Mouse (Mus musculus): ENCODE measurements at regions not wholly inside any gene's neighbourhood (a gene's known extent, or its start where the extent isn't known, plus 50 kb on each side); places are given as distances from the start of the nearest gene placed in this dataset.
A peak's percentile ranks its signal among the peaks of the same experiment; 100 is the strongest.

- no peak for DNase-seq
Measured at GRCm38 (mm10) chrX:158544021-158544420, 500.9 kb upstream of the Cnksr2 start.

- DNase-seq, result no peak
Measured at GRCm38 (mm10) chrX:158577856-158578255, 534.8 kb upstream of the Cnksr2 start.

- DNase-seq, result no peak
Measured at GRCm38 (mm10) chrX:158613136-158613535, 570.0 kb upstream of the Cnksr2 start.

GRCm38 (mm10) chrX:158613607-158614006 is 570.5 kb upstream of the Cnksr2 start:
- no peak for DNase-seq

GRCm38 (mm10) chrX:158614029-158614428 is 570.9 kb upstream of the Cnksr2 start:
- DNase-seq, result no peak

GRCm38 (mm10) chrX:158614452-158614851 is 571.4 kb upstream of the Cnksr2 start:
- DNase-seq, result no peak

GRCm38 (mm10) chrX:158615096-158615495 is 572.0 kb upstream of the Cnksr2 start:
- no peak for DNase-seq

- DNase-seq, result no peak
Measured at GRCm38 (mm10) chrX:158627390-158627789, 582.7 kb upstream of the Rps6ka3 start.

- DNase-seq, result no peak
Measured at GRCm38 (mm10) chrX:158632406-158632805, 577.7 kb upstream of the Rps6ka3 start.

GRCm38 (mm10) chrX:158652226-158652625 is 557.9 kb upstream of the Rps6ka3 start:
- peak; percentile 1 for DNase-seq

- no peak for DNase-seq
Measured at GRCm38 (mm10) chrX:158656188-158656587, 553.9 kb upstream of the Rps6ka3 start.

GRCm38 (mm10) chrX:158694191-158694590 is 515.9 kb upstream of the Rps6ka3 start:
- DNase-seq, result no peak

GRCm38 (mm10) chrX:158703411-158703810 is 506.7 kb upstream of the Rps6ka3 start:
- no peak for DNase-seq

- DNase-seq, result no peak
Measured at GRCm38 (mm10) chrX:158709811-158710210, 500.3 kb upstream of the Rps6ka3 start.

- no peak for DNase-seq
Measured at GRCm38 (mm10) chrX:158744738-158745137, 465.4 kb upstream of the Rps6ka3 start.

- DNase-seq, result no peak
Measured at GRCm38 (mm10) chrX:158745766-158746541, 464.2 kb upstream of the Rps6ka3 start.
